Mouse (Mus musculus) heart, adult 2 months (tissue): ENCODE measurements at regions not wholly inside any gene's neighbourhood (a gene's known extent, or its start where the extent isn't known, plus 50 kb on each side); places are given as distances from the start of the nearest gene placed in this dataset.

Experiments used
- CTCF ChIP-seq: fragments of 200-600 bp; IDR thresholded peaks from 2 replicates; pipeline ENCODE4 v1.8.1; 2022; ENCODE audit warnings: antibody characterized with exemption, mild to moderate bottlenecking, moderate library complexity
- EP300 ChIP-seq: fragments of 200-500 bp; IDR thresholded peaks from 2 replicates; pipeline ENCODE4 v1.6.1; 2011; ENCODE audit warnings: low read depth, low read length, control low read depth; ENCODE audit not compliant: insufficient read depth

- TF ChIP-seq CTCF (no peak), EP300 (no peak)
These were observed 185.2 kb upstream of the Lpp start for GRCm38 (mm10) chr16:24208118-24208517.
